Mouse (Mus musculus): ENCODE data around the gene Npc2. TPM values are rescaled to one million over a fixed set of nuclear protein-coding genes. Genes with fewer than 3 reads are reported as not detected.

Gene Npc2
- total RNA-seq (2021) = 57.2 and 67.4 TPM in 2 replicates
- long read RNA-seq, experiment 1, transcript Npc2-201 (4 exons, 3,299 nt) = major isoform, 148 of 154 reads
- long read RNA-seq, experiment 1, partial matches to known transcripts = 0 of 154 reads
- long read RNA-seq, experiment 1, other reads (novel, unspliced or antisense) = 6 of 154 reads
- long read RNA-seq, experiment 2, transcript Npc2-201 (4 exons, 3,299 nt) = major isoform, 118 of 130 reads
- long read RNA-seq, experiment 2, partial matches to known transcripts = 3 of 130 reads
- long read RNA-seq, experiment 2, other reads (novel, unspliced or antisense) = 5 of 130 reads

GRCm38 (mm10) chr12:84772726-84773441 is at the start of gene Npc2, which contains the start of gene Isca2:
TSS of gene Npc2 (minus strand) at chr12:84773152.
TSS of gene Isca2 (plus strand) at chr12:84773251.
- peak; percentile 98 for DNase-seq

GRCm38 (mm10) chr12:84819236-84820168 is 46.5 kb upstream of the Npc2 start:
- DNase-seq = no peak

GRCm38 (mm10) chr12:84818496-84818895 is 45.5 kb upstream of the Npc2 start:
- DNase-seq = no peak

- DNase-seq = no peak
These were observed 41.8 kb upstream of the Npc2 start for GRCm38 (mm10) chr12:84814663-84815325.

GRCm38 (mm10) chr12:84813773-84814172 is 40.8 kb upstream of the Npc2 start:
- peak; percentile 29 for DNase-seq

- DNase-seq = peak; percentile 68
These were observed 39.1 kb upstream of the Npc2 start for GRCm38 (mm10) chr12:84812004-84812403.

GRCm38 (mm10) chr12:84811510-84811909 is 38.6 kb upstream of the Npc2 start:
- DNase-seq = peak; percentile 54

GRCm38 (mm10) chr12:84810810-84811209 is 37.9 kb upstream of the Npc2 start:
- DNase-seq = peak; percentile 53

GRCm38 (mm10) chr12:84809033-84809432 is 36.1 kb upstream of the Npc2 start:
- no peak for DNase-seq

- no peak for DNase-seq
These were observed 34.4 kb upstream of the Npc2 start for GRCm38 (mm10) chr12:84807351-84807750.

GRCm38 (mm10) chr12:84806726-84807125 is 33.8 kb upstream of the Npc2 start:
- peak; percentile 55 for DNase-seq

GRCm38 (mm10) chr12:84806010-84806409 is 33.1 kb upstream of the Npc2 start:
- no peak for DNase-seq

- peak; percentile 49 for DNase-seq
These were observed 32.4 kb upstream of the Npc2 start for GRCm38 (mm10) chr12:84805228-84805842.

GRCm38 (mm10) chr12:84802625-84803024 is 29.7 kb upstream of the Npc2 start:
- DNase-seq = no peak

- DNase-seq = peak; percentile 55
These were observed 28.7 kb upstream of the Npc2 start for GRCm38 (mm10) chr12:84801532-84802110.

GRCm38 (mm10) chr12:84800419-84800818 is 27.5 kb upstream of the Npc2 start:
- DNase-seq = peak; percentile 71

GRCm38 (mm10) chr12:84799086-84799485 is 26.1 kb upstream of the Npc2 start:
- no peak for DNase-seq

- no peak for DNase-seq
These were observed 21.7 kb upstream of the Npc2 start for GRCm38 (mm10) chr12:84794647-84795046.

GRCm38 (mm10) chr12:84792629-84793028 is 19.7 kb upstream of the Npc2 start:
- DNase-seq = no peak

GRCm38 (mm10) chr12:84790853-84791252 is 17.9 kb upstream of the Npc2 start:
- DNase-seq = peak; percentile 41

GRCm38 (mm10) chr12:84786091-84786490 is 13.1 kb upstream of the Npc2 start:
- no peak for DNase-seq
